ENCODE assay signal across 18 mouse cellular contexts in the genomic region with DNA sequence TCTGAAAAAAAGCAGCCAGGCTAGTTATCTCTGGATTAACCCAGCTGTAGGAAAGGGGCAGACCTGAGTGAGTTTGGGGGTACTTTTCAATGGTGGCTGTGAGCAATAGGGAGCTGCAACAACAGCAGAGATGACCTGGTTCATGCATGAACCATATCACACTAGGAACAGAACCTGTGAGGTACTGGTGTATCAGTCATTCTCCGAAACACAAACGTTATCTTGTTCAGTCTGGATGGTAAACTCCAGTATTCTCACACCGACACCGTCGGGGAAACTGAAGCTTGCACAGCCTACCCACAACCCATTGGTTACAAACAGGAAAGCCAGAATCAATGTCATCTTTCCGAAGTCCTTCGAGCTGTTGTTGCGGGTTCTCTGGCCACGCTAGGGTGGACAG. TPM values are rescaled to one million over a fixed set of nuclear protein-coding genes. Genes with fewer than 3 reads are reported as not detected.
A peak's percentile ranks its signal among the peaks of the same experiment; 100 is the strongest.
DNase-seq lines count a peak whose midpoint lies in the region; ATAC-seq lines count a peak whose summit lies in the region.
"Had no signal": no experiment of that assay in that cellular context is flagged by ENCODE, and none has a peak within 500 bp of the region (broad histone marks: within the 10 kb centered on the region; RNA-seq: fewer than 3 reads in every experiment).

No protein-coding gene starts in this region.

- no peak overlapping the region for H3K27ac ChIP-seq in heart, embryonic 14.5 days (replicated peaks in 1 of 2; ENCODE audit: control insufficient read depth in 1 of 2, insufficient read depth in 1 of 2, low read depth in 2 of 2, low read length in 2 of 2)
- H3K27ac ChIP-seq in liver, embryonic 12.5 days, result no peak overlapping the region
- no peak overlapping the region for H3K27ac ChIP-seq in hindbrain, embryonic 13.5 days
- H3K27ac ChIP-seq: embryonic facial prominence, embryonic 12.5 days; hindbrain, embryonic 10.5 days; lung, embryonic 15.5 days; neural tube, embryonic 15.5 days had no signal

- H3K9me3 ChIP-seq in heart, embryonic 14.5 days (ENCODE audit: control insufficient read depth, low read length), result no peaks in the 10 kb centered on the region
- H3K9me3 ChIP-seq in liver, embryonic 12.5 days (replicated peaks), result no peaks in the 10 kb centered on the region
- H3K9me3 ChIP-seq in hindbrain, embryonic 13.5 days, result no peaks in the 10 kb centered on the region
- H3K9me3 ChIP-seq: embryonic facial prominence, embryonic 12.5 days; hindbrain, embryonic 10.5 days; lung, embryonic 15.5 days; neural tube, embryonic 15.5 days had no signal

- WGBS in heart, embryonic 14.5 days, result 82% methylated on average over 9 of the region's 9 CpGs
- 55% methylated on average over 9 of the region's 9 CpGs for WGBS in liver, embryonic 12.5 days (ENCODE audit: insufficient replicate concordance)
- WGBS in hindbrain, embryonic 13.5 days, result 93% methylated on average over 9 of the region's 9 CpGs

- no peaks in the 10 kb centered on the region for H3K36me3 ChIP-seq in heart, embryonic 14.5 days (ENCODE audit: control insufficient read depth, insufficient read depth, low read length)
- no peaks in the 10 kb centered on the region for H3K36me3 ChIP-seq in liver, embryonic 12.5 days
- no peaks in the 10 kb centered on the region for H3K36me3 ChIP-seq in hindbrain, embryonic 13.5 days
- H3K36me3 ChIP-seq: embryonic facial prominence, embryonic 12.5 days; hindbrain, embryonic 10.5 days; lung, embryonic 15.5 days; neural tube, embryonic 15.5 days had no signal

- ATAC-seq in heart, embryonic 14.5 days (ENCODE audit: insufficient number of reproducible peaks, insufficient read depth, low FRiP score, low read depth), result no peak
- ATAC-seq in liver, embryonic 12.5 days, result peak; percentile 53
- peak; percentile 33 for ATAC-seq in granulocyte monocyte progenitor cell, adult 5-6 weeks (replicated peaks; ENCODE audit: poor library complexity, severe bottlenecking)
- no peak for ATAC-seq in hindbrain, embryonic 13.5 days (ENCODE audit: low FRiP score)
- ATAC-seq: forebrain, embryonic 14.5 days had no signal

- H3K4me2 ChIP-seq in heart, embryonic 14.5 days (ENCODE audit: low read length), result peak overlapping the region; percentile 31
- H3K4me2 ChIP-seq in liver, embryonic 12.5 days, result peak overlapping the region; percentile 21; the same call in 1 of the 2 replicates
- H3K4me2 ChIP-seq in hindbrain, embryonic 13.5 days, result no peak overlapping the region
- H3K4me2 ChIP-seq: embryonic facial prominence, embryonic 12.5 days; lung, embryonic 15.5 days; neural tube, embryonic 15.5 days had no signal

- H3K4me3 ChIP-seq in heart, embryonic 14.5 days (ENCODE audit: control insufficient read depth in 1 of 2, insufficient read depth in 1 of 2, low read depth in 1 of 2, low read length in 2 of 2), result no peak overlapping the region
- no peak overlapping the region for H3K4me3 ChIP-seq in liver, embryonic 12.5 days
- no peak overlapping the region for H3K4me3 ChIP-seq in hindbrain, embryonic 13.5 days
- H3K4me3 ChIP-seq: embryonic facial prominence, embryonic 12.5 days; erythroblast, embryonic 14.5 days; hindbrain, embryonic 10.5 days; lung, embryonic 15.5 days; neural tube, embryonic 15.5 days had no signal

- H3K27me3 ChIP-seq in heart, embryonic 14.5 days (ENCODE audit: control insufficient read depth, insufficient read depth, low read length), result no peaks in the 10 kb centered on the region
- H3K27me3 ChIP-seq in liver, embryonic 12.5 days (replicated peaks), result peaks cover 40% of the 10 kb centered on the region
- H3K27me3 ChIP-seq in hindbrain, embryonic 13.5 days, result no peaks in the 10 kb centered on the region
- H3K27me3 ChIP-seq: embryonic facial prominence, embryonic 12.5 days; lung, embryonic 15.5 days; neural tube, embryonic 15.5 days had no signal

- H3K4me1 ChIP-seq in heart, embryonic 14.5 days (ENCODE audit: control insufficient read depth in 2 of 2, insufficient read depth in 2 of 2, low read length in 2 of 2), result peaks cover 10 to 12% of the 10 kb centered on the region in 2 experiments
- H3K4me1 ChIP-seq in liver, embryonic 12.5 days, result peaks cover 14% of the 10 kb centered on the region
- H3K4me1 ChIP-seq in hindbrain, embryonic 13.5 days (replicated peaks), result no peaks in the 10 kb centered on the region
- H3K4me1 ChIP-seq: embryonic facial prominence, embryonic 12.5 days; neural tube, embryonic 15.5 days had no signal

- H3K9ac ChIP-seq in heart, embryonic 14.5 days (ENCODE audit: low read length), result no peak overlapping the region
- H3K9ac ChIP-seq in liver, embryonic 12.5 days, result no peak overlapping the region
- no peak overlapping the region for H3K9ac ChIP-seq in hindbrain, embryonic 13.5 days
- H3K9ac ChIP-seq: embryonic facial prominence, embryonic 12.5 days; lung, embryonic 15.5 days; neural tube, embryonic 15.5 days had no signal

- no peak for DNase-seq in heart, adult 18-20 months
- no peak for DNase-seq in liver
- no peak for DNase-seq in retina, postnatal 1 day
- DNase-seq: cerebellum, adult 9-11 months; kidney, adult 9 months; midbrain, embryonic 14.5 days; thymus, adult 18-20 months; thymus, postnatal 4 days had no signal

RNA-seq across cellular contexts. Expression of gene Slc30a1, which starts 11.7 kb away (rescaled TPM):
- 3.1 and 3.6 TPM in 2 replicates for polyA plus RNA-seq in heart, embryonic 14.5 days (2014; fragmentation: Nextera tagmentation; extraction: Ambion mirVana)
- total RNA-seq in heart, adult 18-20 months (2021), result 10 to 100 TPM; 16.4 to 19.5 TPM
- polyA plus RNA-seq in liver, embryonic 12.5 days (2016; fragmentation: Nextera tagmentation; extraction: Ambion mirVana), result 6.0 and 7.2 TPM in 2 replicates
- total RNA-seq in granulocyte monocyte progenitor cell, adult 5-6 weeks (2014; fragmentation: Nextera tagmentation), result 4.5 and 4.6 TPM in 2 replicates
- 4.7 and 8.7 TPM in 2 replicates for total RNA-seq in granulocyte monocyte progenitor cell, adult 5-6 weeks (2017)
- 2.3 and 2.8 TPM in 2 replicates for polyA plus RNA-seq in hindbrain, embryonic 13.5 days (2015; fragmentation: Nextera tagmentation; extraction: Ambion mirVana)

Comparison
In these comparisons a context has a peak if more than half of its experiments do, and no peak if none do; other contexts are left out.
1. ATAC-seq: peak in liver, embryonic 12.5 days (single experiment) and granulocyte monocyte progenitor cell, adult 5-6 weeks (single experiment); none in heart, embryonic 14.5 days (single experiment) and hindbrain, embryonic 13.5 days (single experiment).